Comparison of ENCODE assay signal across 8 mouse cellular contexts in the genomic region with DNA sequence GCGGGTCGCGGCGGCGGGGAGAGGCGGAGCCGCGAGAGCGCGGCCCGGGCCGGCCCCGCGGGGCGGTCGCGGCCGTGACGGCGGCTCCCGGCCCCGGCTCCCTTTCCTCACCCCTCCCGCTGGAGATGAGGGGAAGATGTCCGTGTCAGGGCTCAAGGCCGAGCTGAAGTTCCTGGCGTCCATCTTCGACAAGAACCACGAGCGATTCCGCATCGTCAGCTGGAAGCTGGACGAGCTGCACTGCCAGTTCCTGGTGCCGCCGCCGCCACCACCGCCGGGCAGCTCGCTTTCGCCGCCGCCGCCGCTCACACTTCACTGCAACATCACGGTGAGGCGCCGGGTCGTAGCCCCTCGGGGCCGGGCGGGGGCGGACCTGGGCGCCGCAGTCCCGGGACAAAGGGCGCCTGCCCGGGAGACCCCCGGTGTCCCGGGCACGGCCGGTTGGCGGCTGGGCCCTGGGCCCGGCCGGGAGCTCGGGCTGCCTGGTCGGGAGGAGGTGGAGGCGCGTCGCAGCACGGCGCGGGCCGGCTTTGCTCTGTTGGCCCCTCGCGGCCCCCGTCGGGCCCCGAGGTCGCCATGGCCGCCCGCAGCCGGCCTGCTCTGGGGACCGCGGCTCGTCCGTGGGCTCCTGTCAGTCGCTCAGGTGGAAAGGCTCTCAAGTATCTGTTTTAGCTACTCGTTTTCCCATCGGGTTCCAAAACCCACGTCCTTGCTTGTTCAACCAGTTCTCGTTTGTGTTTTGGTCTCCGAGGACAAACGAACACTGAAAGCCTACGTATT. TPM values are rescaled to one million over a fixed set of nuclear protein-coding genes. Genes with fewer than 3 reads are reported as not detected.
DNase-seq lines count a peak whose midpoint lies in the region; ATAC-seq and TF ChIP-seq lines count a peak whose summit lies in the region.

No protein-coding gene starts in this region.

- under 1% methylated on average over 60 of the region's 93 CpGs for whole genome bisulfite sequencing in midbrain, embryonic 16.5 days
- WGBS in spleen, adult 2 months, result 1% methylated on average over 93 of the region's 93 CpGs

- ATAC-seq in midbrain, embryonic 16.5 days, result peak; percentile 64

- H3K4me1 ChIP-seq in midbrain, embryonic 16.5 days (ENCODE audit: control insufficient read depth, insufficient read depth, low read length), result peaks cover 19% of the 10 kb centered on the region
- peaks cover 9% of the 10 kb centered on the region for H3K4me1 ChIP-seq in spleen, adult 2 months (ENCODE audit: control insufficient read depth, insufficient read depth, insufficient read length)

- TF ChIP-seq POLR2A in spleen, adult 2 months (IDR thresholded peaks at IDR 0.05; ENCODE audit: low read depth, low read length), result no peak

- no peaks in the 10 kb centered on the region for H3K36me3 ChIP-seq in midbrain, embryonic 16.5 days (ENCODE audit: control insufficient read depth, insufficient read depth, low read length)
- H3K36me3 ChIP-seq in spleen, adult 2 months (ENCODE audit: control insufficient read depth, insufficient read depth, low read length), result no peaks in the 10 kb centered on the region; the same call in 1 of the 2 replicates

- H3K27ac ChIP-seq in midbrain, embryonic 16.5 days (ENCODE audit: low read length), result peak overlapping the region; percentile 83
- H3K27ac ChIP-seq in spleen, adult 2 months (ENCODE audit: insufficient read depth, low read length), result peak overlapping the region; percentile 67

- no peaks in the 10 kb centered on the region for H3K9me3 ChIP-seq in midbrain, embryonic 16.5 days (replicated peaks; ENCODE audit: control insufficient read depth, low read length, poor library complexity, severe bottlenecking)

- peak overlapping the region; percentile 78 for H3K4me2 ChIP-seq in midbrain, embryonic 16.5 days (ENCODE audit: low read length)

- peak overlapping the region; percentile 66 for H3K4me3 ChIP-seq in midbrain, embryonic 16.5 days (ENCODE audit: low read depth, low read length)
- peak overlapping the region; percentile 99 for H3K4me3 ChIP-seq in spleen, adult 2 months (ENCODE audit: extremely low read depth, insufficient read depth, insufficient read length)

- DNase-seq in 3134 (ENCODE audit: extremely low read depth, insufficient read length, low spot score) (peak; percentile 76), adipocyte (ENCODE audit: low spot score) (peak; percentile 39), liver (peak; percentile 68)
- peak; percentile 61 for DNase-seq in embryo, embryonic 9.5 days (ENCODE audit: extremely low spot score)
- DNase-seq in heart, adult 18-20 months, result peak; percentile 63 to 73
- peak; percentile 72 for DNase-seq in kidney, adult 18-20 months
- peak in 1 of 2 experiments; percentile 47 for DNase-seq in spleen, adult 2 months (ENCODE audit: low read depth in 1 of 2, low spot score in 2 of 2)

- peak overlapping the region; percentile 80 for H3K9ac ChIP-seq in midbrain, embryonic 16.5 days (ENCODE audit: low read depth, low read length)

- no peak for TF ChIP-seq CTCF in spleen, adult 2 months (IDR thresholded peaks at IDR 0.05; ENCODE audit: extremely low read depth, insufficient read depth, insufficient read length, insufficient replicate concordance)

- H3K27me3 ChIP-seq in midbrain, embryonic 16.5 days (ENCODE audit: control insufficient read depth, insufficient read depth, low read depth, low read length), result no peaks in the 10 kb centered on the region
- H3K27me3 ChIP-seq in spleen, adult 2 months (ENCODE audit: control insufficient read depth, insufficient read depth, low read length), result peaks cover 2% of the 10 kb centered on the region

RNA-seq across cellular contexts. Expression of gene Ube2q2, which starts 1.0 kb away (rescaled TPM):
- 10 to 100 TPM; 28.4 to 30.5 TPM for total RNA-seq in heart, adult 18-20 months (2021)
- polyA plus RNA-seq in midbrain, embryonic 16.5 days (2015; fragmentation: Nextera tagmentation; extraction: Ambion mirVana), result 38.1 and 38.7 TPM in 2 replicates
- polyA plus RNA-seq in spleen, adult 2 months (2012; rRNA removed), result 8.3 and 10.8 TPM in 2 replicates

RNA-seq across cellular contexts. Expression of gene Fbxo22, which starts 59.0 kb away (rescaled TPM):
- 10 to 100 TPM; 33.1 to 35.2 TPM for total RNA-seq in heart, adult 18-20 months (2021)
- 85.9 and 89.9 TPM in 2 replicates for polyA plus RNA-seq in midbrain, embryonic 16.5 days (2015; fragmentation: Nextera tagmentation; extraction: Ambion mirVana)
- 8.9 and 9.5 TPM in 2 replicates for polyA plus RNA-seq in spleen, adult 2 months (2012; rRNA removed)
